Mouse (Mus musculus) stomach, adult 2 months (tissue): ENCODE measurements around the gene Acvr1c. TPM values are rescaled to one million over a fixed set of nuclear protein-coding genes. Genes with fewer than 3 reads are reported as not detected.

Experiments used
- polyA plus RNA-seq: library from polyadenylated mRNA; depleted of rRNA; stranded (reverse); fragments of >200 nt; gene quantifications from 2 replicates; pipeline ENCODE4 v1.2.3, GENCODE M21; 2012; rRNA removed

The Acvr1c gene
- polyA plus RNA-seq = 0.13 and 0.30 TPM in 2 replicates

GRCm38 (mm10) chr2:58357414-58358131 is at the start of gene Acvr1c:
TSS of gene Acvr1c (minus strand) at chr2:58357895.

Other genes with a start within 250 kb of the Acvr1c start
- 1.6 and 3.3 TPM in 2 replicates for gene Cytip, start 162.4 kb downstream of the Acvr1c start, polyA plus RNA-seq
- not detected in 2 replicates for gene Gm17409, start 112.2 kb upstream of the Acvr1c start, polyA plus RNA-seq
- gene Acvr1, start 209.3 kb upstream of the Acvr1c start, polyA plus RNA-seq = 1.6 and 2.5 TPM in 2 replicates
- gene Upp2, start 209.4 kb upstream of the Acvr1c start, polyA plus RNA-seq = 3.6 and 5.3 TPM in 2 replicates